Mouse (Mus musculus) small intestine, adult 2 months (tissue): ENCODE measurements around the gene Hivep1.

Source experiments
- CTCF ChIP-seq: fragments of 200-500 bp; IDR thresholded peaks from 2 replicates; pipeline ENCODE4 v1.5.1; 2012; ENCODE audit warnings: low read depth, mild to moderate bottlenecking, control low read depth, inconsistent platforms, low read length, moderate library complexity, mixed read lengths; ENCODE audit not compliant: insufficient replicate concordance, insufficient read length; ENCODE audit errors: extremely low read depth
- POLR2A ChIP-seq: fragments of 200-500 bp; IDR thresholded peaks from 2 replicates; pipeline ENCODE4 v1.6.1; 2012; ENCODE audit warnings: low read depth, mild to moderate bottlenecking, control low read depth, inconsistent platforms, low read length, moderate library complexity

GRCm38 (mm10) chr13:42060846-42061630, 9.2 kb downstream of the Hivep1 start:
- TF ChIP-seq POLR2A (no peak), CTCF (no peak)
